Mouse (Mus musculus) stomach, embryonic 14.5 days (tissue): ENCODE measurements around the gene Mblac2. TPM values are rescaled to one million over a fixed set of nuclear protein-coding genes. Genes with fewer than 3 reads are reported as not detected.

Experiments
- ATAC-seq: fragments of 200-750 bp; cut with Nextera tagmentation; 2 replicates; pipeline ENCODE4 v1.8.0; 2017; ENCODE audit warnings: low read depth, moderate TSS enrichment; ENCODE audit not compliant: insufficient number of reproducible peaks, insufficient read depth, low FRiP score
- H3K27ac ChIP-seq: fragments of 300-500 bp; sonication (generic); 2 replicates; pipeline ENCODE4 v1.5.1; 2014; ENCODE audit warnings: mild to moderate bottlenecking, low read length, moderate library complexity, mixed read lengths
- H3K27me3 ChIP-seq: fragments of 300-500 bp; sonication (generic); 2 replicates; pipeline ENCODE4 v1.6.1; 2014; ENCODE audit warnings: low read length, control low read depth, mixed read lengths; ENCODE audit not compliant: control insufficient read depth, insufficient read depth
- H3K36me3 ChIP-seq: fragments of 300-500 bp; sonication (generic); 2 replicates; pipeline ENCODE4 v1.6.1; 2014; ENCODE audit warnings: mild to moderate bottlenecking, control low read depth, low read length, moderate library complexity, mixed read lengths; ENCODE audit not compliant: control insufficient read depth, insufficient read depth
- H3K4me1 ChIP-seq: fragments of 300-500 bp; sonication (generic); 2 replicates; pipeline ENCODE4 v1.6.1; 2014; ENCODE audit warnings: low read length, control low read depth, mixed read lengths; ENCODE audit not compliant: control insufficient read depth, insufficient read depth
- H3K4me2 ChIP-seq: fragments of 300-500 bp; sonication (generic); replicated peaks from 2 replicates; pipeline ENCODE4 v1.6.1; 2014; ENCODE audit warnings: low read depth, low read length, control low read depth
- H3K4me3 ChIP-seq: fragments of 300-500 bp; sonication (generic); 2 replicates; pipeline ENCODE4 v1.5.1; 2014; ENCODE audit warnings: low read depth, low read length, control low read depth
- H3K9ac ChIP-seq: fragments of 300-500 bp; sonication (generic); replicated peaks from 2 replicates; pipeline ENCODE4 v1.6.1; 2014; ENCODE audit warnings: low read depth, mild to moderate bottlenecking, control low read depth, low read length, moderate library complexity, mixed read lengths
- H3K9me3 ChIP-seq: fragments of 300-500 bp; sonication (generic); 2 replicates; pipeline ENCODE4 v1.6.1; 2016; ENCODE audit warnings: low read depth, low read length, control low read depth; ENCODE audit not compliant: control insufficient read depth
- WGBS: fragments of 180-500 bp; shearing (Covaris S2); extraction: QIAGEN DNeasy Blood & Tissue Kit; methylation state at CpG from one replicate; pipeline ENCODE4 v1.1.7; 2014; 5-methylcytosine and 5-hydroxymethylcytosine counted together
- polyA plus RNA-seq: library from polyadenylated mRNA; unstranded; fragments of >200 nt; fragmentation: Nextera tagmentation; extraction: Ambion mirVana; gene quantifications from 2 replicates; pipeline ENCODE4 v1.2.1, GENCODE M21; 2014

Mblac2 gene
- polyA plus RNA-seq, 1 experiment from 2014 or later = 9.3 TPM

DNA sequence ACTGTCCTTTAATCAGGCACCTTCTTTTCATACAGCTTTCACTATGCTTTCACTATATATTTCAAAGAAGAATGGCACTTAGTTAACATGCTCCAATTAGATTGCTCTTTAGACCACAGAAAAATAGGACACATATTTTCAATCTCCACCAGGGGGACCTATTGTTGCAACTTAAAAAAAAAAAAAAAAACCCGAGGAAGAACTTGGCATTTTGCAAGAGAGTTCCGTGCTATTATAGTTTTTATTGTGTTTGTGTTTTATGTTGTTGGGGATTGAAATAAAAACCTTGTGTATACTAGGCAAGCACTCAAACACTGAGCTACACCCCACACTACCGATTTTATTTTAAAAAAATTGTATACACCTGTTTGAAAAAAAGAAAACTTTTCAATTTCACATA lies 90.0 kb downstream of the Mblac2 start:
- H3K27me3 ChIP-seq = no peaks in the 10 kb centered on the region

More for the DNA sequence above, 90.0 kb downstream of the Mblac2 start:
- Histone ChIP-seq H3K4me3 (no peak overlapping the region), H3K4me2 (no peak overlapping the region), H3K9me3 (no peaks in the 10 kb centered on the region), H3K4me1 (no peaks in the 10 kb centered on the region), H3K9ac (no peak overlapping the region), H3K36me3 (no peaks in the 10 kb centered on the region; the same call in 1 of the 2 replicates), H3K27ac (no peak overlapping the region)
- 38% methylated on average over 3 of the region's 3 CpGs for WGBS
- ATAC-seq = no peak

Other genes with a start within 250 kb of the Mblac2 start
- 1.9 and 2.8 TPM in 2 replicates for gene Adgrv1, start 78.2 kb upstream of the Mblac2 start, polyA plus RNA-seq
- 30.2 and 30.3 TPM in 2 replicates for gene Lysmd3, start 53.7 kb upstream of the Mblac2 start, polyA plus RNA-seq
- 13.7 and 15.0 TPM in 2 replicates for gene Polr3g, start 328 bp upstream of the Mblac2 start, polyA plus RNA-seq
- gene Cetn3, start 71.7 kb downstream of the Mblac2 start, polyA plus RNA-seq = 266 and 279 TPM in 2 replicates